Mouse (Mus musculus) midbrain, embryonic 12.5 days (tissue): ENCODE results near the gene Hlcs. TPM values are rescaled to one million over a fixed set of nuclear protein-coding genes. Genes with fewer than 3 reads are reported as not detected.

Source experiments
- ATAC-seq: fragments of 200-750 bp; cut with Nextera tagmentation; 2 replicates; pipeline ENCODE4 v1.8.0; 2017; ENCODE audit warnings: low read depth, moderate TSS enrichment, moderate library complexity; ENCODE audit not compliant: low FRiP score
- H3K27ac ChIP-seq: fragments of 300-500 bp; sonication (generic); replicated peaks from 2 replicates; pipeline ENCODE4 v1.5.1; 2016; ENCODE audit warnings: mild to moderate bottlenecking
- H3K27me3 ChIP-seq: fragments of 300-500 bp; sonication (generic); 2 replicates; pipeline ENCODE4 v1.6.1; 2016; ENCODE audit warnings: mild to moderate bottlenecking
- H3K36me3 ChIP-seq: fragments of 300-500 bp; sonication (generic); 2 replicates; pipeline ENCODE4 v1.6.1; 2016
- H3K4me1 ChIP-seq: fragments of 300-500 bp; sonication (generic); 2 replicates; pipeline ENCODE4 v1.6.1; 2016
- H3K4me2 ChIP-seq: fragments of 300-500 bp; sonication (generic); replicated peaks from 2 replicates; pipeline ENCODE4 v1.6.1; 2016; ENCODE audit warnings: mild to moderate bottlenecking, moderate library complexity
- H3K4me3 ChIP-seq: fragments of 300-500 bp; sonication (generic); 2 replicates; pipeline ENCODE4 v1.5.1; 2016; ENCODE audit warnings: mild to moderate bottlenecking
- H3K9ac ChIP-seq: fragments of 300-500 bp; sonication (generic); replicated peaks from 2 replicates; pipeline ENCODE4 v1.6.1; 2016; ENCODE audit warnings: mild to moderate bottlenecking, moderate library complexity
- H3K9me3 ChIP-seq: fragments of 300-500 bp; sonication (generic); 2 replicates; pipeline ENCODE4 v1.6.1; 2016; ENCODE audit warnings: mild to moderate bottlenecking
- WGBS: fragments of 180-500 bp; shearing (Covaris S2); methylation state at CpG from one replicate; pipeline ENCODE4 v1.1.7; 2016; 5-methylcytosine and 5-hydroxymethylcytosine counted together
- polyA plus RNA-seq: library from polyadenylated mRNA; unstranded; fragments of >200 nt; fragmentation: Nextera tagmentation; extraction: Ambion mirVana; gene quantifications from 2 replicates; pipeline ENCODE4 v1.2.1, GENCODE M21; 2016

The Hlcs gene
- polyA plus RNA-seq, 1 experiment from 2014 or later: 13.3 TPM

DNA sequence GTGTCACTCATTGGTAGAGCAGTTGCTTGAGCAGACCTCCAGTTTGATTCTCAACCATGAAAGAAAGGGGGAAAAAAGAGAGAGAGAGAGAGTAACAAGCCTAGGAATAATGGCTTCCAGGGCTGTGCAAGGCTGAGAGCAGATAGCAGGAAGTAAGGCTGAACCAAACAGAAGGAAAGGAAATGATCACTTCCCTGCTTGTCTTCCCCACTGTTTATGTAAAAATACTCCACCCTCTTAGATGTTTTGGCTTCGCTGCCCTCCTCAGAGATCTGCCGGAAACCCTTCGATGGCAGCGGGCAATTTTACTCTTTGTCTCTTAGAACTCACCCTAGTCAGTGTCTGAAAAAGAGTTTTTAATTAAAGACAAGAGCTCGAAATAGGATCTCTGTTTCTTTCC lies 10.3 kb upstream of the Hlcs start:
- Histone ChIP-seq H3K9ac (no peak overlapping the region), H3K9me3 (no peaks in the 10 kb centered on the region), H3K36me3 (no peaks in the 10 kb centered on the region), H3K27me3 (peaks cover 31% of the 10 kb centered on the region), H3K4me3 (no peak overlapping the region), H3K27ac (no peak overlapping the region), H3K4me2 (no peak overlapping the region), H3K4me1 (peaks cover 11% of the 10 kb centered on the region)
- 67% methylated on average over 5 of the region's 5 CpGs for WGBS
- ATAC-seq: no peak

DNA sequence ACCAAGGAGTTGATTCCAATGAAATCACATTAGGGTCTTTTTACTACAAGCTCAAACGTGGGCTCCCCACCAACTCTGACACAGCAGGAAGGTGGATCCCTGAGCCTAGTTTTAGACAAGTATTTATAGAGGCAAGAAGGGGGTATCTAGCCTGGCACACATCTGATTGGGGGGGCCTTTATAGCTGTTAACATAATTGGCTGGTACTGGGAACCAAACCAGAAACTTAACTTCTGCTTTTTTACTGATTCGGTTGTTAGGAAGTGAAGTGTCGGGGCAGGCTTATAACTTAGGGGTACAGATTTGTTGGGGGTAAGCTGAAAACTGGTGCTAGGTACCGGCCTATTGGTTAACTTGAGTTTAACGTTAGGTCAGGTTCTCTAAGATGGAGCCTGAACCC lies 6.9 kb upstream of the Hlcs start:
- Histone ChIP-seq H3K4me1 (no peaks in the 10 kb centered on the region), H3K9me3 (no peaks in the 10 kb centered on the region)
- WGBS: 82% methylated on average over 5 of the region's 5 CpGs

DNA sequence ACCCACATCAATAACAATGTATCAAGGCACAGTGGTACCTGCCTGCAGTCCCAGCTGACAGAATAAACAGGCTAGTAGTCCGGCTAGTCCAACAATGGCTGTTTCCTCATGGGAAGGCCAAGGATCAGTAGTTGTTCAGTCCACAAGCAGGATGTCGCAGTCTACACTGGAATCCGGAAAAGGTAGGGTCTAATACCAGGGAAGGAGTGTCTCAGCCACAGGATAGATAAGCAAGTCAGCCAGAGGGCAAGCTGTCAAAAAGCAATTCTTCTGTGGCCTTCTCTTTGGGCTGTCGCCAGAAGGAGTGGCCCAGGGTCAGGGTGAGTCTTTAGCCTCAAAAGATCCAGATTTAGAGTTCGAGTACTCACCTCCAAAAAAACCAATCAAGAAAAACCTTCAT lies 4.4 kb upstream of the Hlcs start:
- H3K4me1 ChIP-seq: peaks cover 5% of the 10 kb centered on the region
- H3K4me2 ChIP-seq: no peak overlapping the region
- H3K27ac ChIP-seq: no peak overlapping the region
- no peaks in the 10 kb centered on the region for H3K9me3 ChIP-seq
- peaks cover 8% of the 10 kb centered on the region; the same call in 1 of the 2 replicates for H3K27me3 ChIP-seq
- no peaks in the 10 kb centered on the region for H3K36me3 ChIP-seq
- no peak overlapping the region for H3K4me3 ChIP-seq
- WGBS: 78% methylated on average over 5 of the region's 5 CpGs
- no peak overlapping the region for H3K9ac ChIP-seq
- ATAC-seq: no peak

More for the DNA sequence above, 6.9 kb upstream of the Hlcs start:
- no peak overlapping the region for H3K27ac ChIP-seq
- no peak for ATAC-seq
- H3K4me2 ChIP-seq: no peak overlapping the region
- H3K36me3 ChIP-seq: no peaks in the 10 kb centered on the region
- H3K9ac ChIP-seq: no peak overlapping the region
- H3K4me3 ChIP-seq: no peak overlapping the region
- peaks cover 7% of the 10 kb centered on the region for H3K27me3 ChIP-seq

DNA sequence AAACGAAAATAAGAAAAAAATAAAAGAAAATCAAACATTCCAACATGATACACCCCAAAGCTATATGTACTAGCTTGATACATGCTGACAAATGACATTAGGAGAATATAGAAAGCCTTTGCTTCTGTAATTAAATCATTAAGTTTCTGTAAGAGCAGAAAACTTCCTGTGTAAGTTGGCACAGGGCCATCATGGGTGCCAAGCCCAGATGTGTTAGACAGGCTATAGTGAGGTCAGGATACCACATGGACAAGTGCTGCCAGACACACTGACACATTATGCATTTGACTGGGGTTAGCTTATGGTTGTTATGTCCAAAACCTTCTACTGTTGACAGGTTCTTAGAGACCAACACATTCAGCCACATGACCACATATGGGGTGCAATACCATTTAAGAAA lies 1.8 kb upstream of the Hlcs start:
- H3K27ac ChIP-seq: no peak overlapping the region
- peaks cover 8% of the 10 kb centered on the region; the same call in 1 of the 2 replicates for H3K27me3 ChIP-seq
- no peaks in the 10 kb centered on the region for H3K9me3 ChIP-seq
- H3K4me3 ChIP-seq: no peak overlapping the region
- H3K4me2 ChIP-seq: no peak overlapping the region
- peaks cover 15% of the 10 kb centered on the region for H3K4me1 ChIP-seq
- 55% methylated on average over 1 of the region's 1 CpGs for WGBS
- no peak overlapping the region for H3K9ac ChIP-seq
- no peaks in the 10 kb centered on the region for H3K36me3 ChIP-seq
- no peak for ATAC-seq

DNA sequence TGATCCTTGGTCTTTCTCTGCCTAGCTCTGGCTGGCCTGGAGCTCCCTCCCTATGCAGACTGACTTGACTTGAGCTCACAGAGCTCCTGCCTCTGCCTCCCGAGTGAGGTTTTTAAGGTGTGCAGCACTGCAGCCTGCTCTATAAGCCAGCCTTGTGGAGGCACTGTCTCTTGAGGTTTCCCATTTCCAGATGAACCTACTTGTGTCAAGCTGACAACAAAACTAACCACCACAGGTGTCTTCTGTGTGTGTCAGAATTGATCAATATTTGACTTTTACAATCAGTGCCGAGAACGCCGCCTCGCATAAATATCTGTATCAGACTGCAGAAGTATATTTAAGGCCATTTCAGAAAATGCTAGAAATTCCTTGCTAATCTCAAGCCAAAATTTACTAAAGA lies 1.3 kb upstream of the Hlcs start:
- 87% methylated on average over 5 of the region's 5 CpGs for WGBS
- H3K4me3 ChIP-seq: no peak overlapping the region
- no peak overlapping the region for H3K27ac ChIP-seq
- H3K4me1 ChIP-seq: peaks cover 15% of the 10 kb centered on the region
- no peak overlapping the region for H3K4me2 ChIP-seq
- ATAC-seq: no peak
- no peaks in the 10 kb centered on the region for H3K36me3 ChIP-seq
- H3K9me3 ChIP-seq: no peaks in the 10 kb centered on the region
- peaks cover 8% of the 10 kb centered on the region; the same call in 1 of the 2 replicates for H3K27me3 ChIP-seq
- H3K9ac ChIP-seq: no peak overlapping the region

DNA sequence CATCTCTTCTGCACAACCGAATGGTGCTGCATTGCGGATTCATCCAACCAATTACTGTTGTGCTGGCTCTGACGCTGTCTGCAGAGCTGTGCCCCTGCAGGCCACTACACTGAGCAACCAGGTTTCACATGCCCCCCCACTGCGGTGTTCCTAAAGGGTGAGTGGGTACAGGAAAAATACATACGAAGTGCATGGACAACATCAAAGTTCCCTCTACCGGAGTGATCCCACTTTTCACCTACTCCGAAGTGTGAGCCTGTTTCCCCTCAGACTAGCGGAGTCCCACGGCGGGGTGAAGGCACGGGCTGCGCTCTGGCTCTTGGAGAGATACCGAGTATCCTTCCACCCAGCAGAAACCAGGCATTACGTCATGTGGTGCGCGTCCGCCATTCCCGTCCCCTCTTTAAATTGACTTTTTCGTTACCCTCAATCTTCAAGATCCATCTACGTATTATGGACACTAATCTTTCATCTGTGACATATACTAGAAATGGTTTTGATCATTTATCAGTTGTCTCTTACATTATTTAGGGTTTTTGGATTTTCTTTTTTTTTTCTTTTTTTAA lies 625 bp downstream of the Hlcs start:
- Histone ChIP-seq H3K4me1 (peaks cover 20% of the 10 kb centered on the region), H3K9me3 (no peaks in the 10 kb centered on the region), H3K4me3 (peak overlapping the region; percentile 69), H3K36me3 (no peaks in the 10 kb centered on the region), H3K9ac (peak overlapping the region; percentile 89), H3K27ac (peak overlapping the region; percentile 99), H3K27me3 (peaks cover 8% of the 10 kb centered on the region; the same call in 1 of the 2 replicates), H3K4me2 (peak overlapping the region; percentile 61)
- ATAC-seq: peak; percentile 91
- WGBS: under 1% methylated on average over 20 of the region's 20 CpGs

DNA sequence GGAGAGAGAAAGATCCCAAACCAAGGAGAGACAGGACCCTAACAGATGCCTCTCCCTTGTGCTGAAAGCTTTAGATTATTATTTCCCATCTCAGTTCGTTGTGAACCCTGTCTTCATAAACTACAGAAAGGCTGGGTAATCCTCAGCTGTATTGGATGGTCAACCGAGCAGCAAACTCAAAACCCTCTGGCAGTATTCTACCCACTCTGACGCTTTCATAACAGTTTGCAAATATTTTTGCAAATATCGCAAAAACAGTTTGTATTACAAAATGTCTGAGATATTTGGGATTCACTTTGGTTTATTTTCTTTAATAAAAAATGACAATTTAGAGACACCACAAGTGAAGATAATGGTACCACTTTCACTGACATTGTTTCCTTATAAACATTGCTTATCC lies 1.4 kb downstream of the Hlcs start:
- peak overlapping the region; percentile 99; the same call in 1 of the 2 replicates for H3K27ac ChIP-seq
- peak overlapping the region; percentile 69 for H3K4me3 ChIP-seq
- peak overlapping the region; percentile 89 for H3K9ac ChIP-seq
- H3K27me3 ChIP-seq: peaks cover 8% of the 10 kb centered on the region; the same call in 1 of the 2 replicates
- H3K36me3 ChIP-seq: no peaks in the 10 kb centered on the region
- ATAC-seq: no peak
- H3K4me1 ChIP-seq: peaks cover 25% of the 10 kb centered on the region
- H3K4me2 ChIP-seq: peak overlapping the region; percentile 61
- WGBS: 72% methylated on average over 4 of the region's 4 CpGs
- H3K9me3 ChIP-seq: no peaks in the 10 kb centered on the region

DNA sequence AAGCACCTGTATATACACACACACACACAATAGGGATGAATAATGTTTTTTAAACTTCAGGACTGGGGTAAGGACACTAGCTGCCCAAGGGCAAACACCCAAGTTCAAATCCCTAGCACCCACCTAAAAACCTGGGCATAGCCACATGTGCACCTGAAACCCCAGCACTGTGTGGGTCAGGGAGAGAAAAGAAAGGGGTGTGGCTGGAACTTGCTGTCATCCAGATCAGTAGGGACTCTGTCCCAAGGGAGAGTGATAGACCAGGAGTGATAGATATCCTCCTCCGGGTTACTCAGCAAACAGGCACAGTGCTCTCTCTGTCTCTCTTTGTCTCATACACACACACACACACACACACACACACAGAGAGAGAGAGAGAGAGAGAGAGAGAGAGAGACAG lies 2.0 kb downstream of the Hlcs start:
- no peak overlapping the region; the same call in 1 of the 2 replicates for H3K9ac ChIP-seq
- no peak for ATAC-seq
- 0 out of 2 replicates have a peak overlapping the region, but pooled peaks have one; percentile 20 for H3K27ac ChIP-seq
- H3K4me1 ChIP-seq: peaks cover 25% of the 10 kb centered on the region
- no peak overlapping the region for H3K4me3 ChIP-seq
- peak overlapping the region; percentile 61 for H3K4me2 ChIP-seq
- H3K27me3 ChIP-seq: peaks cover 4% of the 10 kb centered on the region; the same call in 1 of the 2 replicates
- H3K36me3 ChIP-seq: no peaks in the 10 kb centered on the region
- H3K9me3 ChIP-seq: no peaks in the 10 kb centered on the region
- WGBS: 100% methylated on average over 1 of the region's 1 CpGs

DNA sequence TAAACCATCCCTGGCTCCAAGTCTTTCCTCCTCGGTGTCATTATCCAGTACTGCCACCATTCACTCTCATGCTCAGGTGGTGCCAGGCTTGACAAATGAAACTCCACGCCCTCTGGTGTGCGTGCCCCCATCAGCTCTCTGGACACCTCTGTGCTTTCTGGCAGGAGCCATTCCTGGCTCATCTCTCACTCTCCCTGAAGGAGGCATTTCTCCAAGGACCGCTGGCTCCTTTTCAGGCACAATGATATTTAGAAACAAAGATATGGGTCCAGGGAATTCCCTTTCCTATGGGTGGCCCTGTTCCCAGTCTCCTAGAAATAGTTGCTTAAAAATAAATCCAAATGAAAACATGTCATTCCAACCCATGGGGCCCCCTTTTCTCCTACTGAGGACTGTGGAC lies 4.3 kb downstream of the Hlcs start:
- Histone ChIP-seq H3K27ac (no peak overlapping the region), H3K4me3 (no peak overlapping the region), H3K9me3 (no peaks in the 10 kb centered on the region), H3K4me2 (no peak overlapping the region), H3K9ac (no peak overlapping the region), H3K4me1 (peaks cover 24% of the 10 kb centered on the region), H3K36me3 (no peaks in the 10 kb centered on the region), H3K27me3 (peaks cover 3% of the 10 kb centered on the region)
- 92% methylated on average over 4 of the region's 4 CpGs for WGBS
- ATAC-seq: no peak

DNA sequence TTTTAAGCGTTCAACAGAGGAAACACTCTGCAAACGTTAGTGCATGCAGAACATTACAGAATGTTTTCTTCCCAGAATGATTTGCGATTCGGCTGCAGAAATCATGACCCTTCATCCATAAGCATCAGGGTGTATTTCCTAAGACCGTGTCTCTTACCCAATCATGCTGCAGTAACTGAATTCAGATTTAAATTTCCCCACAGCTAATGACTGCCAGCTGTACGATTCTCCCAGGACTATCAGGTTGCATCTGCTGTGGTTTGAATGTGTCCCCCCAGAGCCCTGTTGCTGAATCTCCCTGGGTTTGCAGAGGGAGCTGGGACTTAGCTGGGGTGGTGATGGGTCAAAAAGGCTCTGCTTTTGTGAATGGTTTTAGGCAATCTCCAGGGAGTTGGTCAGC lies 5.4 kb downstream of the Hlcs start:
- 57% methylated on average over 6 of the region's 6 CpGs for WGBS
- no peaks in the 10 kb centered on the region for H3K36me3 ChIP-seq
- no peak overlapping the region for H3K4me2 ChIP-seq
- peaks cover 11% of the 10 kb centered on the region for H3K27me3 ChIP-seq
- peaks cover 23% of the 10 kb centered on the region for H3K4me1 ChIP-seq
- no peak overlapping the region for H3K9ac ChIP-seq
- no peak overlapping the region for H3K27ac ChIP-seq
- H3K4me3 ChIP-seq: no peak overlapping the region
- ATAC-seq: no peak
- no peaks in the 10 kb centered on the region for H3K9me3 ChIP-seq

DNA sequence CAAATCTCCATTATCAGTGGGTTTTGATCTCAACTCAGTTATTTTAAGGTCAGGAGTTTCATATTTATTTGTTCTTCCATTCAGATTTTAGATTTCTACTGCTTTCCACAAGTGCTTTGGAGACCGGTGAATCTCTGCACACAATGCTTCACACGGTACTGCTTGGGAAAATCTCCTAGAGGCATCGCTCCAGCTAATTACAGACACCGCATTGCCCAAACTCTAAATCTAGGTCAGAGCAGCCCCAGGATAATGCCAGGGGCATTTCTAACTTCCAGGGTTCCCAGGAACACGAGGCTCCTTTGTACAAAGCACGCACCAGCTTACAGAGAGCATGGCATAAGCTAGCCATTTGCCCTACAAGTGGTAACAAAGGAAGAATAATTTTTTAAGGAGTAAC lies 5.8 kb downstream of the Hlcs start:
- peaks cover 14% of the 10 kb centered on the region for H3K27me3 ChIP-seq
- H3K4me1 ChIP-seq: peaks cover 27% of the 10 kb centered on the region
- H3K4me3 ChIP-seq: no peak overlapping the region
- H3K4me2 ChIP-seq: no peak overlapping the region
- ATAC-seq: no peak
- H3K9ac ChIP-seq: no peak overlapping the region
- H3K36me3 ChIP-seq: no peaks in the 10 kb centered on the region
- no peak overlapping the region for H3K27ac ChIP-seq
- WGBS: 69% methylated on average over 6 of the region's 6 CpGs
- H3K9me3 ChIP-seq: no peaks in the 10 kb centered on the region

DNA sequence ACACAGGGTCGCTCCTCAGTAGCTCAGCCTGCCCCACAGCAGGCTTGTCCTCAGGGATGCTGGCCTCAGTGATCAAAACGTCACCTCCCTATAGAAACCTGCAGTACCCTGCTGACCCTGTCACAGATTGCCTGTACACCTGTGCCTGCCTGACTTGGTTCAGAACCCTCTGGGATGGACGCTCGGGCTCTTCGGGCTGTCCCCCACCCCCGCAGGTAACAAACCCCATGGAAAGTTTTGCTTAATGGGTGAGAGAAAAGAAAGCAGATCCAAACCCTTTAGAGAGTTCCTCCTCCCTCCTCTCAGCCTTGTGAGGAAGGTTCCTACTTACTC lies 10.2 kb downstream of the Hlcs start:
- Histone ChIP-seq H3K4me3 (peak overlapping the region; percentile 24; the same call in 1 of the 2 replicates), H3K9ac (peak overlapping the region; percentile 31; the same call in 1 of the 2 replicates), H3K4me2 (peak overlapping the region; percentile 42), H3K36me3 (no peaks in the 10 kb centered on the region), H3K4me1 (peaks cover 23% of the 10 kb centered on the region), H3K27ac (no peak overlapping the region), H3K9me3 (no peaks in the 10 kb centered on the region), H3K27me3 (peaks cover 19% of the 10 kb centered on the region)
- WGBS: 25% methylated on average over 6 of the region's 6 CpGs
- 0 out of 2 replicates have a peak, but pooled peaks have one; percentile 27 for ATAC-seq
